Mouse (Mus musculus) ES-Bruce4 (cell line): ENCODE measurements around the gene Jdp2. TPM values are rescaled to one million over a fixed set of nuclear protein-coding genes. Genes with fewer than 3 reads are reported as not detected.
A peak's percentile ranks its signal among the peaks of the same experiment; 100 is the strongest.
"Not testable (repeated sequence)": the region's sequence is repeated elsewhere in the genome, so short reads cannot be mapped to it uniquely, and the experiment has no call there.

ENCODE experiments used
- H3K27ac ChIP-seq: 2 replicates; pipeline ENCODE4 v1.5.1; 2012; ENCODE audit warnings: low read length, inconsistent platforms; ENCODE audit not compliant: insufficient read depth
- H3K27me3 ChIP-seq: 2 replicates; pipeline ENCODE4 v1.6.1; 2012; ENCODE audit warnings: mild to moderate bottlenecking, low read length, inconsistent platforms; ENCODE audit not compliant: control insufficient read depth, poor library complexity, insufficient read depth, severe bottlenecking
- H3K36me3 ChIP-seq: 2 replicates; pipeline ENCODE4 v1.6.1; 2012; ENCODE audit warnings: inconsistent platforms, mild to moderate bottlenecking, low read length, moderate library complexity; ENCODE audit not compliant: control insufficient read depth, poor library complexity, insufficient read depth, severe bottlenecking
- H3K4me1 ChIP-seq: one replicate; pipeline ENCODE4 v1.8.1; 2011; ENCODE audit warnings: low read length; ENCODE audit not compliant: control insufficient read depth, insufficient read depth
- H3K4me3 ChIP-seq: 2 replicates; pipeline ENCODE4 v1.5.1; 2011; ENCODE audit warnings: low read depth, mild to moderate bottlenecking, low read length
- H3K9ac ChIP-seq: 2 replicates; pipeline ENCODE4 v1.6.1; 2012; ENCODE audit warnings: low read depth, mild to moderate bottlenecking, inconsistent platforms; ENCODE audit not compliant: poor library complexity, severe bottlenecking
- H3K9me3 ChIP-seq: replicated peaks from 2 replicates; pipeline ENCODE4 v1.6.1; 2012; ENCODE audit warnings: mild to moderate bottlenecking, low read length, inconsistent platforms; ENCODE audit not compliant: control insufficient read depth, poor library complexity, insufficient read depth, severe bottlenecking
- CTCF ChIP-seq: IDR thresholded peaks from one replicate; pipeline ENCODE4 v1.8.1; 2011; ENCODE audit warnings: low read depth, low read length
- EP300 ChIP-seq: IDR thresholded peaks from 2 replicates; pipeline ENCODE4 v1.6.1; 2011; ENCODE audit warnings: low read depth, low read length; ENCODE audit not compliant: insufficient read depth
- POLR2A ChIP-seq: IDR thresholded peaks from one replicate; pipeline ENCODE4 v1.8.1; 2011; ENCODE audit warnings: low read length; ENCODE audit not compliant: insufficient read depth
- polyA plus RNA-seq: library from polyadenylated mRNA; stranded (reverse); fragments of >200 nt; gene quantifications from 2 replicates; pipeline ENCODE4 v1.2.4, GENCODE M21; 2011; ENCODE audit warnings: low read depth; ENCODE audit not compliant: missing spikeins, insufficient read depth, insufficient read length

Gene Jdp2
- polyA plus RNA-seq, 1 experiment: 14.0 TPM

DNA sequence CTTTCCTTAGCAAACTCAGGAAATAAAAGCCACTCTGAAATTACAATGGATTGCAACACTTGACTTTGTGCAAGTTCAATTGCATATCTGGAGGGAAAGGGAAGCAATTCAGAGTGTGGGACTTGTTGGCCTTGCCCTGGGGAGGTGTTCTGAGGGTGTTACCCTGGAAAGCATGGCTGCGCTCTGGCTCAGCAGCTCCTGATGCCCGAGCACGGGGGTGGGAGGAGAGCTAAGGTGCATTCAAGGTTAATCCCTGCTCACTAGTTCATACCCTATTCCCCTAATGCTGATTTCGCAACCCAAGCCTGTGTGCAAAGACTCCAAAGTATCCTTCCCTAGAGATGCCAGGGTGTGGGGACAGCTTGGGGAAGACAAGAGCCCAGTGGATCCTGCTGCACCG lies 44.9 kb downstream of the Jdp2 start:
- no peak overlapping the region for H3K4me3 ChIP-seq
- H3K36me3 ChIP-seq: no peaks in the 10 kb centered on the region
- H3K27ac ChIP-seq: no peak overlapping the region
- H3K4me1 ChIP-seq: peaks cover 5% of the 10 kb centered on the region
- no peaks in the 10 kb centered on the region for H3K27me3 ChIP-seq
- no peak for TF ChIP-seq CTCF
- TF ChIP-seq POLR2A: no peak
- TF ChIP-seq EP300: no peak
- no peak overlapping the region for H3K9ac ChIP-seq
- H3K9me3 ChIP-seq: no peaks in the 10 kb centered on the region

GRCm38 (mm10) chr12:85645664-85646063 lies 46.8 kb downstream of the Jdp2 start:
- Histone ChIP-seq H3K4me1 (peaks cover 5% of the 10 kb centered on the region), H3K27ac (no peak overlapping the region), H3K9me3 (no peaks in the 10 kb centered on the region), H3K36me3 (no peaks in the 10 kb centered on the region), H3K27me3 (no peaks in the 10 kb centered on the region), H3K9ac (no peak overlapping the region), H3K4me3 (no peak overlapping the region)
- peak; percentile 67 for TF ChIP-seq CTCF
- no peak for TF ChIP-seq POLR2A

DNA sequence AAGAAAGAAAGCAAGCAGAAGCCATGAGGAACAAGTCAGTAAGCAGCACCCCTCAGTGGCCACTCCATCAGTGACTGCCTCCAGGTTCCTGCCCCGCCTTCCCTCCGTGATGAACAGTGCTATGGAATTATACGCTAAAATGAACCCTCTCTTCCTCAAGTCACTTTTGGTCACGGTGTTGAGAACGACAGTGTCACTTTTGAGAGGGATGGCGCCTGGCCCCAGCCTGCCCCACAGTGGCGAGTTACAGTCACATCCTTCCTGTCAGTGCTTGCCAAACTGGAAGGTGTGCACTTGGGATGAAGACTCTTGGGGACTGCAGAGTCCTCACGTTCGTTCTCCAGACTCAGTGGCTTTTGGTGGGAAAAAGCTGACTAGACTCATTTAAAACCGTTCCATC lies 48.5 kb downstream of the Jdp2 start:
- Histone ChIP-seq H3K27ac (no peak overlapping the region), H3K4me3 (no peak overlapping the region), H3K9me3 (peaks cover 7% of the 10 kb centered on the region; the same call in 1 of the 2 replicates), H3K27me3 (no peaks in the 10 kb centered on the region), H3K4me1 (peaks cover 5% of the 10 kb centered on the region), H3K9ac (no peak overlapping the region), H3K36me3 (no peaks in the 10 kb centered on the region)
- TF ChIP-seq EP300 (no peak), CTCF (peak; percentile 68)

DNA sequence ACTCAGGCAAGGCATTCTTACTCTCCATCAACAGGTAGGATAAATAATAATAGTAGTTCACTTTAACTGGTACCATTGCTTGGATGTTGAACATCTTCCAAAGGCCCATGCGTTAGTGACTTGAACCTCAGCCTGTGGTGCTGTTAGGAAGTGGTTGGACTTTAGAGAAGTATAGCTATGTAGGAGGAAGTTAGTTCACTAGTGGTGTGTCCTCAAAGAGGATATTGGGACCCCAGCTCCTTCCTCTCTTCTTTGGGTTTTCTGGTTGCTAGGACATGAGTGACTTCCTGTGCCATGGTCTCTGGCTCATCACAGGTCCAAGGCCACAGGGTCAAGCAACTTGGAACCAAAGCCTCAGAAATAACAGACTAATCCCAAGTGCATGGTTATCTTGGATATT lies 49.1 kb downstream of the Jdp2 start:
- no peak overlapping the region for H3K9ac ChIP-seq
- H3K4me1 ChIP-seq: peaks cover 5% of the 10 kb centered on the region
- H3K27me3 ChIP-seq: no peaks in the 10 kb centered on the region
- TF ChIP-seq CTCF (no peak), EP300 (no peak), POLR2A (no peak)
- no peak overlapping the region for H3K4me3 ChIP-seq
- H3K9me3 ChIP-seq: peaks cover 7% of the 10 kb centered on the region; the same call in 1 of the 2 replicates
- H3K27ac ChIP-seq: no peak overlapping the region
- no peaks in the 10 kb centered on the region for H3K36me3 ChIP-seq

GRCm38 (mm10) chr12:85659319-85659718 lies 60.5 kb downstream of the Jdp2 start:
- Histone ChIP-seq H3K4me3 (no peak overlapping the region), H3K9ac (no peak overlapping the region), H3K36me3 (no peaks in the 10 kb centered on the region), H3K4me1 (no peaks in the 10 kb centered on the region), H3K27me3 (no peaks in the 10 kb centered on the region), H3K9me3 (no peaks in the 10 kb centered on the region), H3K27ac (no peak overlapping the region)
- TF ChIP-seq POLR2A: no peak

- H3K9me3 ChIP-seq: no peaks in the 10 kb centered on the region
- H3K27me3 ChIP-seq: no peaks in the 10 kb centered on the region
- no peak overlapping the region for H3K4me3 ChIP-seq
- no peak overlapping the region for H3K9ac ChIP-seq
- H3K36me3 ChIP-seq: no peaks in the 10 kb centered on the region
- no peaks in the 10 kb centered on the region for H3K4me1 ChIP-seq
- H3K27ac ChIP-seq: no peak overlapping the region
- TF ChIP-seq EP300: no peak
- no peak for TF ChIP-seq POLR2A
- TF ChIP-seq CTCF: no peak
Observed at GRCm38 (mm10) chr12:85660855-85661254, 62.0 kb downstream of the Jdp2 start.

- not testable (repeated sequence) for H3K9me3 ChIP-seq, H3K27ac ChIP-seq, H3K4me3 ChIP-seq, H3K27me3 ChIP-seq, H3K4me1 ChIP-seq, H3K36me3 ChIP-seq, H3K9ac ChIP-seq
Observed at GRCm38 (mm10) chr12:85662232-85662631, 63.4 kb downstream of the Jdp2 start.
